Mouse (Mus musculus) megakaryocyte, embryonic 14.5 days (primary cell): ENCODE measurements at regions not wholly inside any gene's neighbourhood (a gene's known extent, or its start where the extent isn't known, plus 50 kb on each side); places are given as distances from the start of the nearest gene placed in this dataset.
A peak's percentile ranks its signal among the peaks of the same experiment; 100 is the strongest.

Experiments
- H3K27me3 ChIP-seq: replicated peaks from 2 replicates; pipeline ENCODE3; 2012; ENCODE audit warnings: inconsistent platforms
- H3K36me3 ChIP-seq: replicated peaks from 2 replicates; pipeline ENCODE3; 2012; ENCODE audit warnings: low read length, inconsistent platforms, mixed read lengths
- H3K4me1 ChIP-seq: 2 replicates; pipeline ENCODE4 v1.6.1; 2012; ENCODE audit warnings: inconsistent platforms
- H3K4me3 ChIP-seq: replicated peaks from 2 replicates; pipeline ENCODE3; 2012; ENCODE audit warnings: moderate library complexity, mild to moderate bottlenecking, inconsistent platforms
- H3K9me3 ChIP-seq: 2 replicates; pipeline ENCODE4 v1.6.1; 2012; ENCODE audit warnings: inconsistent platforms
- FLI1 ChIP-seq: IDR thresholded peaks from 2 replicates; pipeline ENCODE4 v1.6.1; 2012; ENCODE audit warnings: low read length, inconsistent platforms, mixed read lengths
- GATA1 ChIP-seq: IDR thresholded peaks from 3 replicates; pipeline ENCODE4 v1.6.1; 2012; ENCODE audit warnings: mixed read lengths, low read length, inconsistent platforms, borderline replicate concordance

DNA sequence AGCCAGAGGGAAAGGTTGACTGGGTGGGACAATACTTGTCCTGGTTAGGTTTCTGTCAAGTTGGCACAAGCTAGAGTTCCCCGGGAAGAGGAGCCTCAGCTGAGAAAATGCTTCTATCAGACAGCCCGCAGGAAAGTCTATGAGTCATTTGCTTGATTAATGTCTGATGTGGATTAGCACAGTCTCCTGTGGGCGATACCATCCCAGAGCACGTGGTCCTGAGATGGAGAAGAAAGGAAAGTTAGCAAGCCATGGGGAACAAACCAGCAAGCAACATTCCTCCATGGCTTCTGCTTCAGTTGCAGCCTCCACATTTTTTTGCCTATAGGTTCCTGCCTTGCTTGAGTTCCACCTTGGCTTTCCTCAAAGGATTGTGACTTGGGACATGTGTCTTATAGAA, 121.8 kb downstream of the Rchy1 start:
- Histone ChIP-seq H3K36me3 (no peaks in the 10 kb centered on the region), H3K9me3 (no peaks in the 10 kb centered on the region), H3K4me3 (no peak overlapping the region), H3K27me3 (no peaks in the 10 kb centered on the region), H3K4me1 (peaks cover 7% of the 10 kb centered on the region)
- TF ChIP-seq GATA1 (no peak), FLI1 (no peak)

DNA sequence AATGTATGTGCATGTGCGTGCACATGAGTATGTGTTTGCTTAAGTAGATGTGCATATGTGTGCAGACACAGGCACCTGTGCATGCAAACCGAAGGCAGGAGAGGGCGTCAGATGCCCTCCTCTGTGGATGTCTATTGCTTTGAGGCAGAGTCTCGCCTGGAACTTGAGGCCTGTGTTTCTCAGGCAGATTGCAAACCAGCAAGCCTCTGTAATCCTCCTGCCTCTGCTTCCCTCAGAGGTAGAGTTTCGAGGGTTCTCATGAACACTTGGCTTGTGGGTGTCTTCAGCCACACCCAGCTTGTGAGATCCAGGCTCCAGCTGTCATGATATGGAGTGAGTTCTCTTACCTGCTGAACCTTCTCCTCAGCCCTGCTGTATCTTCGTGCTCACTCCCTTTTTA, 134.4 kb downstream of the Rchy1 start:
- Histone ChIP-seq H3K27me3 (no peaks in the 10 kb centered on the region), H3K4me1 (peaks cover 16% of the 10 kb centered on the region), H3K4me3 (no peak overlapping the region), H3K9me3 (peaks cover 15% of the 10 kb centered on the region), H3K36me3 (peaks cover 10% of the 10 kb centered on the region)
- no peak for TF ChIP-seq FLI1
- no peak for TF ChIP-seq GATA1

DNA sequence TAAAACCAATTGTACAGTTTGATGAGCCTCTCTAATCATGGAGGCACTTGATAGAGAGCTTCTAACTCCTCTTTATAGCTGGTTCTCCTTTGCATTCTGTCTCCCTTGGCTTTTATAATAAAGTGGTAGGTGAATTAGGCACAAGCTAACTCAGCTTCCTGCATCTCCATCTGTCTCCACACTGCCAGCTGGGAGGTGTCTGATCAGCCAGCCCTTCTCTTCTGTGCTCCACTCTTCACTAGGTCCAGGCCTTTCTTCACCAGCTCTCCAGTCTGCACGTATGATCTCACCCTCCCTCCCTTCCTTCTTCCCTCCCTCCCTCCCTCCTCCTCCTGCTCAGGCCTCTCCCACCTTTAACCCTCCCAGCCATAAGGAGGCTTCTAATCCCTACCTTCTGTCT, 136.2 kb downstream of the Rchy1 start:
- Histone ChIP-seq H3K27me3 (no peaks in the 10 kb centered on the region), H3K36me3 (peaks cover 10% of the 10 kb centered on the region), H3K4me1 (peaks cover 24% of the 10 kb centered on the region), H3K4me3 (no peak overlapping the region), H3K9me3 (peaks cover 15% of the 10 kb centered on the region)
- TF ChIP-seq FLI1, result no peak
- TF ChIP-seq GATA1, result no peak

DNA sequence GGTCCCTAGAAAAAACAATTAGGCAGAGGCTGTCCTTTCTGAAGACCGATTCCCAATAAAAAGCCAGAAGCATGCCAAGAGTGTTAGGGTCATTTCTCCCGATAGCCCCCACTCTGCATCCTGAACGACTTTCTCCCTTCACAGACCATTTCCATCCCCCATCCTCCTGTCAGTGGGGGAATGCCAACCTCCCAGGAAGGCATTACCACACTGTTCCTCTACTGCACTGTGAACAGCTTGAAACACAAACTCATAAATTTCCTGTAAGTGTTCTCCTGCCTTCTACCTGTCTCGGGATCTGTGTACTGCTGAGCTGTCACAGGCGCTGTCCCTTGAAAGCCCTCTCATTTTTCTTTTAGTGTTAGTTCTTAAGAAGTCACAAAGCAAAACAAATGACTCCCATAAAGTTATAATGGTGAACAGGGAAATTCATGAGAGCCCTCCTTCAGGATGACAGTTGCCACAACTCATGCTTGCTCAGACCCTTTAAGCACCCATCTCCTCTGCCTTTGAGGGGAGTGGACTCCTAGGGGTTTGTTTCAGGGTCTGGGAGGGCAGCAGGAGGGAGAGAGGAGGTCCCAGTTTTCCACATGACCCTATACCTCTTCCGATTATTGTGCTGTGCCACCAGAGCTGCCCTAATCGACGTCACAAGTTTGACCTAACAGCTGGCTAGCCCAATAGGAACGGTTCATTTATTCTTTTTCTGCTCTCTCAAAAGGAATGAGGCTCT, 139.9 kb downstream of the Rchy1 start:
- H3K4me3 ChIP-seq, result no peak overlapping the region
- TF ChIP-seq FLI1 (no peak), GATA1 (no peak)
- peaks cover 10% of the 10 kb centered on the region for H3K36me3 ChIP-seq
- H3K27me3 ChIP-seq, result no peaks in the 10 kb centered on the region
- peaks cover 30% of the 10 kb centered on the region for H3K4me1 ChIP-seq
- H3K9me3 ChIP-seq, result peaks cover 15% of the 10 kb centered on the region

DNA sequence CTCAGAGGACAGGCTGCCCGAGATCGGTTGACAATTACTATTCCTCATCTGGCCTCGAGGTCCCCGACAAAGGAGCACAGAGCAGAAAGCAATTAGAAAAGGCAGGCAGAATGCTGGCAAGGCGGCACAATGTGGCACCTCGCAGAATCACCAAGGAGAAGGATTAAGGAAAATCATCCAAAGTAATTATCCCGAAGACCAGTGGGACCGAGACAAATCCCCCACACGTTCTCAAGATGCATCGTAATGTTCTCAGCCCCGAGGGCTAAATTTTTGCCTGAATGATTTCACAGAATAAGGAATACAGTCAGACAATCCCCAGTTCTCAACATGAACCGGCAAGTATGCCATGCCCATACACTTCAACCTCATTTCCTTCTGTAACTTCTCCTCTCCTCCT, 144.1 kb downstream of the Rchy1 start:
- H3K27me3 ChIP-seq, result no peaks in the 10 kb centered on the region
- TF ChIP-seq FLI1, result no peak
- no peak for TF ChIP-seq GATA1
- no peak overlapping the region for H3K4me3 ChIP-seq
- peaks cover 6% of the 10 kb centered on the region for H3K36me3 ChIP-seq
- peaks cover under 1% of the 10 kb centered on the region; the same call in 1 of the 2 replicates for H3K9me3 ChIP-seq
- H3K4me1 ChIP-seq, result peaks cover 56% of the 10 kb centered on the region

DNA sequence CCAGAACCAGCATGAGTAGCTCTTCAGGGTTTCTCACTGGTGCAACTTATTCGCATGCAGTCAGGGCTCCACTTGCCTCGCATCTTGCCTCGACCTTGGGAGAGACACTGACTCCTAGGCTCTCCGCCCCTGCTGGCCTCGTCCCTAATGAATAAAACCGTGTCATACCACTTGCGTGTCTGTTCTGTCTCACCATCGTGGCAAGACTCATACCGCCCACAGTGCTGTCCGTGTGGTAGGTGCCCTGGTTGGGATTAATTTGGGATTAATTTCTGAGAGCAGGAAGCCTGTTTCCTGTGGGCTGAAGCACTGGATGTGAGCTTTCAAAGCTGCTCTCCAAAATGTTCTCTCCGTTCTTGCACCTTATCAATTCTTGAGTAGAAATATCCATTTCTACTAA, 144.7 kb downstream of the Rchy1 start:
- H3K27me3 ChIP-seq, result no peaks in the 10 kb centered on the region
- H3K4me1 ChIP-seq, result peaks cover 58% of the 10 kb centered on the region
- TF ChIP-seq FLI1, result no peak
- TF ChIP-seq GATA1, result no peak
- no peaks in the 10 kb centered on the region; the same call in 1 of the 2 replicates for H3K9me3 ChIP-seq
- peaks cover 6% of the 10 kb centered on the region for H3K36me3 ChIP-seq
- no peak overlapping the region for H3K4me3 ChIP-seq

DNA sequence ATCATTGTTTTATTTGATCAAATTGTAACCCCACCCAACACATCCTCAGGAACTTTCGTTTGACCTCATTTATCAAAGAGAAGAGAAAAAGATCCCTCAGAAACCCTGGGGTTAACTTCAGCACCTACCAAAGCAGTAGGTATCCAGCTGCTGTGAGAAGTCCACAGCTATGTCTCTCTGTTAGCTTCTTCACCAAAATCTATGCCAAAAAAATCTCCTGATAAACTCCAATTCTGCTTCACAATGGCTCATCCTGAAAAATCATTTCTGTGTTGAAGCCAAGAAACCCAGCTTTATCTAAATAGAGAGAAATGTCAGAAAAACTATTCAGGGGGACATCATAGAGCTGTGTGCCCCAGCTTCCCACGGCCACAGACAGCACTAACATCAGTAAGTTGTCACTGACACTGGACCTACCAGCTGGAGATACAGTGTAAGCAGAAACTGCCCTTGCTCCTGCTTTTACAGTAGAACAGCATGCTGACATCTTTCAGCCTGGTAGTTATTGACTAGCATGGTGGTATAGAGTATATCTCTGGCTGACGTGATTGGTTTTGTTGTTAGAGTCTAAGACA, 146.4 kb downstream of the Rchy1 start:
- Histone ChIP-seq H3K9me3 (no peaks in the 10 kb centered on the region; the same call in 1 of the 2 replicates), H3K4me1 (peaks cover 64% of the 10 kb centered on the region), H3K27me3 (no peaks in the 10 kb centered on the region), H3K36me3 (peaks cover 9% of the 10 kb centered on the region), H3K4me3 (no peak overlapping the region)
- no peak for TF ChIP-seq GATA1
- TF ChIP-seq FLI1, result no peak

DNA sequence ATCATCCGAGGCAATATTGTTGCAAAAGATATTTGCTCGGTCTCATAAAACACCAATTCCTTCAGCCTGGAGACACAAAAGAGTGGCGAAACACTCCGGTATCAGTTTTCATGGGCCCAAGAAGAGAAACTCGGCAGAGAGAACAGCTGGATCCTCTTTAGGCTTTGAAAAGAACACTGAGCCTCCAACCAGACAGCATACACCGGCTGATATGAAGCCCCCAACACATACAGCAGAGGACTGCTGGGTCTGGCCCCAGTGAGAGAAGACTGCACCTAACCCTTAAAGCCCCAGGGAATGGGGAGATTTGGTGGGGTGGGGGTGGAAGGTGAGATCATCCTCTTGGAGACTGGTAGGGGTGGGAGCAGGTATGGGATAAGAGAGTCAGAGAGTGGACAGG, 147.9 kb downstream of the Rchy1 start:
- H3K36me3 ChIP-seq, result peaks cover 9% of the 10 kb centered on the region
- H3K4me3 ChIP-seq, result no peak overlapping the region
- H3K27me3 ChIP-seq, result no peaks in the 10 kb centered on the region
- peaks cover 77% of the 10 kb centered on the region for H3K4me1 ChIP-seq
- no peaks in the 10 kb centered on the region; the same call in 1 of the 2 replicates for H3K9me3 ChIP-seq
- no peak for TF ChIP-seq FLI1

DNA sequence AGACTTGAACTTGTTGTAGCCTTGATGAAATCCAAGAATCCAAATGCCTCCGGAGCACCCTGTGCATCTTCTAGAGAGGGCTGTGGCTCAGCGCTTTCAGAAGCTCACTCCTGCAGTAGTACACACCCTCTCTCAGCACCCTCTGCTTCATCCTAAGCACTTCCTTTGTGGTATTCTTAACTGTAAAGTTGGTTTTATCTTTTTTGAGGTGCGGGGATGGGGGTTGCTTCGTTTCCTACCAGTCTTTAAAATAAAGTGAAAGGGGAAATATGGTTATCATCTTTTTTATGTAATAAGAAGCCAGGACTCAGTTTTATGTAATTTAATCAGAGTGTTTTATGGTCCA, 148.5 kb downstream of the Rchy1 start:
- Histone ChIP-seq H3K4me1 (peaks cover 81% of the 10 kb centered on the region), H3K9me3 (no peaks in the 10 kb centered on the region; the same call in 1 of the 2 replicates), H3K36me3 (peaks cover 9% of the 10 kb centered on the region), H3K4me3 (peak overlapping the region; percentile 76), H3K27me3 (no peaks in the 10 kb centered on the region)
- no peak for TF ChIP-seq GATA1
- no peak for TF ChIP-seq FLI1

DNA sequence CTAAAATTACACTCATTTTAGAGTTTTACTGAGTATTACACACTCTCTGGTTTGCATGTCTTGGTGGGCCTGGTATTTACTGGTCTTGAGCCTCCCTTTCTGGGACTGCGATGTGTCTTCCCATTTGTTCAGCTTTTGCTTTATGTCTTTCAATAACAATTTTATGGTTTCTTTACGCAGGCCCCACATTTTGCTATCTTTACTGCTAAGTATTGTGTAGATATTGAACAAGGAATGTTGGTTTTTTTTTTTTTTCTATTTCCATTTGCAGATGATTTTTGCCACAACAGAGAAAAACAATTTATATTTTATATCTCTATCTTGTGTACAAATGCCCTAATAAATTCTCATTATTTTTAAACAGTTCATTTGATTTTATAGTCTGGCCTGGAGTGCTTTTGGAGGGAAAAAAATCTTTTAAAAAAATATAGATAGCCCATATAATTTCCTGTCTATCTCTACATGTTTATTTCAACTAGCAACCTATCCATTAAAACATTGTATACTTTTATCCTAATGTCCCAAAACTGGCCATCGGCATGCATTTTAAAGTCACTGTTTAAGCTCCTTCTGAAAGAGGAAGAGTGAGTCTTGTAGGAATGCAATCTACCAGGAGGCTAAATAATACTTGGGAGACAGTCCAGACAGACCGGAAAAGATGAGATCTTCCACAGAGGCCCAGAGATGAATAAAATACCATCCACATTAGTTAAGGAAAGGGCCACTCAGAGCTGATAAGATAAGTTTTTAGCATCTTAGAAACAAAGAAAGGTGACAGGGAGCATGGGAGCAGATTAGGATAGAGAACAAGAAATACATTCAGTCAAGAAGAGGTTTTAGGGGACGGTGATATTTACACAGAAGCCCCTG, 149.1 kb downstream of the Rchy1 start:
- peaks cover 9% of the 10 kb centered on the region for H3K36me3 ChIP-seq
- peaks cover 78% of the 10 kb centered on the region for H3K4me1 ChIP-seq
- no peaks in the 10 kb centered on the region for H3K27me3 ChIP-seq
- no peaks in the 10 kb centered on the region; the same call in 1 of the 2 replicates for H3K9me3 ChIP-seq
- H3K4me3 ChIP-seq, result peak overlapping the region; percentile 76
- TF ChIP-seq FLI1 (no peak), GATA1 (no peak)
